Mouse (Mus musculus) brain, embryonic 14.5 days (tissue): Measurements from ENCODE around the gene Plekhh3.

Source experiments
- CTCF ChIP-seq: fragments of 200-500 bp; IDR thresholded peaks from 2 replicates; pipeline ENCODE4 v1.5.1; 2012; ENCODE audit warnings: inconsistent platforms, mild to moderate bottlenecking, moderate library complexity, borderline replicate concordance; ENCODE audit not compliant: insufficient read depth, insufficient read length; ENCODE audit errors: extremely low read depth
- POLR2A ChIP-seq: fragments of 200-500 bp; IDR thresholded peaks from 2 replicates; pipeline ENCODE4 v1.6.1; 2012; ENCODE audit warnings: mild to moderate bottlenecking, inconsistent platforms, borderline replicate concordance; ENCODE audit not compliant: poor library complexity, insufficient read depth, insufficient read length, severe bottlenecking; ENCODE audit errors: extremely low read depth

- no peak for TF ChIP-seq POLR2A
- TF ChIP-seq CTCF: no peak
These were observed 28.4 kb upstream of the Plekhh3 start for GRCm38 (mm10) chr11:101199555-101199954.
